In the genomic region with DNA sequence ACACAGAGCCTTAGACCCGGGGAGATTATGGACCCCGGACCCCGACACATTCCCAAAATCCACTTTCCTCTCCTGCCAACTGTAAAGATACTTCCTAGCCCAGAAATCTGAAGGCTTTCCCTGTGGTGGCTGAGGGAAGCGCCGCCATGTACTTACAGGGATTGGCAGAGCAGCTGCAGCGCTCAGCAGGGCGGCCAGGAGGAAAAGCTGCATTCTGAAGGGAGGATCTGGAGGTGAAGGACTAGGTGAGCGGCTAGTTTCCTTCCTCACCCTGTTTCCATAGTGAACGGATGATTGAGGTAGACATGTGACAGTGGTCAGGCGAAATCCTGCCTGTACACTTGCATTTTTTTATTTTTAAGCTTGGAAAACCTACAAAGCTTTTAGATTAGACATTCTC, we compare ENCODE assay signal across 20 mouse cellular contexts. TPM values are rescaled to one million over a fixed set of nuclear protein-coding genes. Genes with fewer than 3 reads are reported as not detected.
DNase-seq lines count a peak whose midpoint lies in the region; ATAC-seq lines count a peak whose summit lies in the region.
"Had no signal": no experiment of that assay in that cellular context is flagged by ENCODE, and none has a peak within 500 bp of the region (broad histone marks: within the 10 kb centered on the region; RNA-seq: fewer than 3 reads in every experiment).

No protein-coding gene starts in this region.

- WGBS in heart, embryonic 12.5 days: 24% methylated on average over 10 of the region's 10 CpGs
- 30% methylated on average over 10 of the region's 10 CpGs for WGBS in midbrain, embryonic 14.5 days
- 29% methylated on average over 10 of the region's 10 CpGs for WGBS in midbrain, embryonic 15.5 days
- WGBS in intestine, embryonic 16.5 days: 32% methylated on average over 10 of the region's 10 CpGs

- no peak overlapping the region for H3K27ac ChIP-seq in heart, embryonic 12.5 days (ENCODE audit: poor library complexity, severe bottlenecking)
- H3K27ac ChIP-seq in midbrain, embryonic 14.5 days (replicated peaks; ENCODE audit: low read depth, low read length): no peak overlapping the region
- H3K27ac ChIP-seq in midbrain, embryonic 15.5 days: no peak overlapping the region
- no peak overlapping the region for H3K27ac ChIP-seq in intestine, embryonic 16.5 days (ENCODE audit: low read length)
- H3K27ac ChIP-seq: embryonic facial prominence, embryonic 10.5 days; gastrocnemius, adult 2 months; heart, embryonic 10.5 days; kidney, embryonic 15.5 days; liver, embryonic 14.5 days; midbrain, embryonic 10.5 days had no signal

- H3K4me1 ChIP-seq in heart, embryonic 12.5 days (replicated peaks): peaks cover 16% of the 10 kb centered on the region
- H3K4me1 ChIP-seq in midbrain, embryonic 14.5 days (ENCODE audit: control insufficient read depth, insufficient read depth, low read length): 0 out of 2 replicates have a peak, but pooled peaks cover 6% of the 10 kb centered on the region
- peaks cover 5% of the 10 kb centered on the region; the same call in 1 of the 2 replicates for H3K4me1 ChIP-seq in midbrain, embryonic 15.5 days
- H3K4me1 ChIP-seq in intestine, embryonic 16.5 days (ENCODE audit: control insufficient read depth, insufficient read depth, low read length): 0 out of 2 replicates have a peak, but pooled peaks cover 8% of the 10 kb centered on the region

- no peak overlapping the region for H3K9ac ChIP-seq in heart, embryonic 12.5 days
- no peak overlapping the region for H3K9ac ChIP-seq in midbrain, embryonic 14.5 days (replicated peaks; ENCODE audit: low read length)
- H3K9ac ChIP-seq in midbrain, embryonic 15.5 days: no peak overlapping the region
- H3K9ac ChIP-seq in intestine, embryonic 16.5 days (ENCODE audit: low read depth, low read length): no peak overlapping the region
- H3K9ac ChIP-seq: kidney, embryonic 15.5 days; liver, embryonic 14.5 days had no signal

- H3K27me3 ChIP-seq in heart, embryonic 12.5 days (replicated peaks): 0 out of 2 replicates have a peak, but pooled peaks cover 5% of the 10 kb centered on the region
- no peaks in the 10 kb centered on the region for H3K27me3 ChIP-seq in midbrain, embryonic 14.5 days (ENCODE audit: control insufficient read depth, insufficient read depth, low read length)
- H3K27me3 ChIP-seq in midbrain, embryonic 15.5 days (replicated peaks): 0 out of 2 replicates have a peak, but pooled peaks cover 3% of the 10 kb centered on the region
- no peaks in the 10 kb centered on the region for H3K27me3 ChIP-seq in intestine, embryonic 16.5 days (replicated peaks; ENCODE audit: control insufficient read depth, insufficient read depth, low read length)
- H3K27me3 ChIP-seq: CH12.LX; kidney, embryonic 15.5 days had no signal

- no peaks in the 10 kb centered on the region for H3K9me3 ChIP-seq in heart, embryonic 12.5 days (replicated peaks)
- no peaks in the 10 kb centered on the region for H3K9me3 ChIP-seq in midbrain, embryonic 14.5 days (ENCODE audit: control insufficient read depth, low read length)
- no peaks in the 10 kb centered on the region for H3K9me3 ChIP-seq in midbrain, embryonic 15.5 days
- H3K9me3 ChIP-seq in intestine, embryonic 16.5 days (ENCODE audit: control insufficient read depth, low read length): no peaks in the 10 kb centered on the region
- H3K9me3 ChIP-seq: embryonic facial prominence, embryonic 10.5 days; heart, embryonic 10.5 days; kidney, embryonic 15.5 days; midbrain, embryonic 10.5 days had no signal

- no peak for DNase-seq in heart, postnatal 10 days
- DNase-seq in midbrain, embryonic 14.5 days: peak; percentile 38
- peak; percentile 35 for DNase-seq in brain, adult 2 months (ENCODE audit: low read depth, low spot score)
- no peak for DNase-seq in lung, postnatal 4 days
- no peak for DNase-seq in gastrocnemius, postnatal 10 days
- DNase-seq: gastrocnemius, adult 2 months; lung, postnatal 10 days; spleen, adult 18-20 months had no signal

- H3K4me3 ChIP-seq in heart, embryonic 12.5 days: no peak overlapping the region
- no peak overlapping the region for H3K4me3 ChIP-seq in midbrain, embryonic 14.5 days (replicated peaks; ENCODE audit: low read depth, low read length)
- H3K4me3 ChIP-seq in midbrain, embryonic 15.5 days: no peak overlapping the region
- no peak overlapping the region for H3K4me3 ChIP-seq in intestine, embryonic 16.5 days (ENCODE audit: low read length)
- H3K4me3 ChIP-seq: embryonic facial prominence, embryonic 10.5 days; gastrocnemius, adult 2 months; heart, embryonic 10.5 days; kidney, embryonic 15.5 days; midbrain, embryonic 10.5 days had no signal

- intact Hi-C loops in heart, postnatal 10 days (cut with DNase I): loop anchor here (5.0 kb wide), 1 partner anchor 141 kb away; no protein-coding TSS in a partner anchor

- no peaks in the 10 kb centered on the region for H3K36me3 ChIP-seq in heart, embryonic 12.5 days
- H3K36me3 ChIP-seq in midbrain, embryonic 14.5 days (ENCODE audit: control insufficient read depth, insufficient read depth, low read length): no peaks in the 10 kb centered on the region
- no peaks in the 10 kb centered on the region for H3K36me3 ChIP-seq in midbrain, embryonic 15.5 days (replicated peaks)
- H3K36me3 ChIP-seq in intestine, embryonic 16.5 days (ENCODE audit: control insufficient read depth, insufficient read depth, low read length): no peaks in the 10 kb centered on the region
- H3K36me3 ChIP-seq: embryonic facial prominence, embryonic 10.5 days; heart, embryonic 10.5 days; kidney, embryonic 15.5 days; midbrain, embryonic 10.5 days had no signal

- ATAC-seq in heart, embryonic 12.5 days (ENCODE audit: insufficient number of reproducible peaks, low FRiP score): no peak
- ATAC-seq in midbrain, embryonic 14.5 days (ENCODE audit: low FRiP score, low TSS enrichment): no peak
- no peak for ATAC-seq in midbrain, embryonic 15.5 days (replicated peaks)
- ATAC-seq in intestine, embryonic 16.5 days: peak; percentile 36; the same call in 1 of the 2 replicates

- peak overlapping the region; percentile 20; the same call in 1 of the 2 replicates for H3K4me2 ChIP-seq in heart, embryonic 12.5 days
- no peak overlapping the region for H3K4me2 ChIP-seq in midbrain, embryonic 14.5 days (ENCODE audit: low read length)
- no peak overlapping the region for H3K4me2 ChIP-seq in midbrain, embryonic 15.5 days
- H3K4me2 ChIP-seq in intestine, embryonic 16.5 days (ENCODE audit: low read depth, low read length): 0 out of 2 replicates have a peak overlapping the region, but pooled peaks have one; percentile 7
- H3K4me2 ChIP-seq: kidney, embryonic 15.5 days had no signal

RNA-seq across cellular contexts. Expression of a gene that starts 1.0 kb away (rescaled TPM):
- not detected in 2 replicates for polyA plus RNA-seq in heart, embryonic 12.5 days (2016; fragmentation: Nextera tagmentation; extraction: Ambion mirVana)
- not detected for total RNA-seq in heart, postnatal 10 days (2021)
- not detected in 2 replicates for polyA plus RNA-seq in midbrain, embryonic 14.5 days (2014; fragmentation: Nextera tagmentation; extraction: Ambion mirVana)
- 0.63 TPM in 1 of 2 replicates, not detected in the other for polyA plus RNA-seq in midbrain, embryonic 15.5 days (2015; fragmentation: Nextera tagmentation; extraction: Ambion mirVana)
- not detected in 2 replicates for polyA plus RNA-seq in intestine, embryonic 16.5 days (2015; fragmentation: Nextera tagmentation; extraction: Ambion mirVana)
- total RNA-seq in gastrocnemius, postnatal 10 days (2021): not detected
- total RNA-seq: CH12.LX; gastrocnemius, adult 2 months; layer of hippocampus, adult 18-20 months; left cerebral cortex, postnatal 10 days had no signal
- polyA plus RNA-seq: embryonic facial prominence, embryonic 10.5 days; heart, embryonic 10.5 days; liver, embryonic 14.5 days; midbrain, embryonic 10.5 days; urinary bladder, adult 2 months had no signal

RNA-seq across cellular contexts. Expression of a gene that starts 30.3 kb away (rescaled TPM):
- polyA plus RNA-seq in heart, embryonic 12.5 days (2016; fragmentation: Nextera tagmentation; extraction: Ambion mirVana): 57.2 and 57.3 TPM in 2 replicates
- total RNA-seq in heart, postnatal 10 days (2021): 10 to 100 TPM; 45.8 to 46.6 TPM
- polyA plus RNA-seq in midbrain, embryonic 14.5 days (2014; fragmentation: Nextera tagmentation; extraction: Ambion mirVana): 56.0 and 56.1 TPM in 2 replicates
- 59.2 and 60.5 TPM in 2 replicates for polyA plus RNA-seq in midbrain, embryonic 15.5 days (2015; fragmentation: Nextera tagmentation; extraction: Ambion mirVana)
- 61.0 and 61.8 TPM in 2 replicates for polyA plus RNA-seq in intestine, embryonic 16.5 days (2015; fragmentation: Nextera tagmentation; extraction: Ambion mirVana)
- 10 to 100 TPM; 43.7 to 48.9 TPM for total RNA-seq in gastrocnemius, postnatal 10 days (2021)

RNA-seq across cellular contexts. Expression of a gene that starts 37.2 kb away (rescaled TPM):
- polyA plus RNA-seq in heart, embryonic 12.5 days (2016; fragmentation: Nextera tagmentation; extraction: Ambion mirVana): 21.2 and 25.4 TPM in 2 replicates
- total RNA-seq in heart, postnatal 10 days (2021): 100 to 1,000 TPM; 372 to 394 TPM
- 118 and 147 TPM in 2 replicates for polyA plus RNA-seq in midbrain, embryonic 14.5 days (2014; fragmentation: Nextera tagmentation; extraction: Ambion mirVana)
- polyA plus RNA-seq in midbrain, embryonic 15.5 days (2015; fragmentation: Nextera tagmentation; extraction: Ambion mirVana): 167 and 185 TPM in 2 replicates
- polyA plus RNA-seq in intestine, embryonic 16.5 days (2015; fragmentation: Nextera tagmentation; extraction: Ambion mirVana): 191 and 194 TPM in 2 replicates
- 100 to 1,000 TPM; 231 to 240 TPM for total RNA-seq in gastrocnemius, postnatal 10 days (2021)
- total RNA-seq: CH12.LX had no signal

RNA-seq across cellular contexts. Expression of a gene that starts 54.6 kb away (rescaled TPM):
- polyA plus RNA-seq in heart, embryonic 12.5 days (2016; fragmentation: Nextera tagmentation; extraction: Ambion mirVana): 3.9 and 4.3 TPM in 2 replicates
- total RNA-seq in heart, postnatal 10 days (2021): 10 to 100 TPM; 29.4 to 31.6 TPM
- polyA plus RNA-seq in midbrain, embryonic 14.5 days (2014; fragmentation: Nextera tagmentation; extraction: Ambion mirVana): 1.7 and 1.8 TPM in 2 replicates
- 2.2 and 2.6 TPM in 2 replicates for polyA plus RNA-seq in midbrain, embryonic 15.5 days (2015; fragmentation: Nextera tagmentation; extraction: Ambion mirVana)
- 10.6 and 10.7 TPM in 2 replicates for polyA plus RNA-seq in intestine, embryonic 16.5 days (2015; fragmentation: Nextera tagmentation; extraction: Ambion mirVana)
- 10 to 100 TPM; 15.4 to 17.7 TPM for total RNA-seq in gastrocnemius, postnatal 10 days (2021)

Comparison
In these comparisons a context has a peak if more than half of its experiments do, and no peak if none do; other contexts are left out.
1. H3K4me2 ChIP-seq: peak in heart, embryonic 12.5 days (single experiment) and intestine, embryonic 16.5 days (single experiment); none in midbrain, embryonic 14.5 days (single experiment) and midbrain, embryonic 15.5 days (single experiment).
2. DNase-seq: peak in midbrain, embryonic 14.5 days (single experiment) and brain, adult 2 months (single experiment); none in heart, postnatal 10 days (0 of 2), lung, postnatal 4 days (0 of 2) and gastrocnemius, postnatal 10 days (single experiment).